Mouse (Mus musculus) mouse embryonic stem cell (cell line): ENCODE data around the gene Spc24.
"Not testable (repeated sequence)": the region's sequence is repeated elsewhere in the genome, so short reads cannot be mapped to it uniquely, and the experiment has no call there.

Experiments used
- in situ Hi-C, 2 experiments: fragments of 300-500 bp; cut with MboI; formaldehyde crosslinking; loops; 1 replicate in 1 of 2; 3 replicates in 1 of 2; pipeline ENCODE4 v1.14.3; 2019 to 2020; ENCODE audit warnings: low sequenced_read_pairs in 2 of 2, low pct_unique_long_range_greater_than_20kb in 1 of 2, mixed read lengths in 1 of 2; ENCODE audit not compliant: unreplicated experiment in 1 of 2

Gene Spc24

DNA sequence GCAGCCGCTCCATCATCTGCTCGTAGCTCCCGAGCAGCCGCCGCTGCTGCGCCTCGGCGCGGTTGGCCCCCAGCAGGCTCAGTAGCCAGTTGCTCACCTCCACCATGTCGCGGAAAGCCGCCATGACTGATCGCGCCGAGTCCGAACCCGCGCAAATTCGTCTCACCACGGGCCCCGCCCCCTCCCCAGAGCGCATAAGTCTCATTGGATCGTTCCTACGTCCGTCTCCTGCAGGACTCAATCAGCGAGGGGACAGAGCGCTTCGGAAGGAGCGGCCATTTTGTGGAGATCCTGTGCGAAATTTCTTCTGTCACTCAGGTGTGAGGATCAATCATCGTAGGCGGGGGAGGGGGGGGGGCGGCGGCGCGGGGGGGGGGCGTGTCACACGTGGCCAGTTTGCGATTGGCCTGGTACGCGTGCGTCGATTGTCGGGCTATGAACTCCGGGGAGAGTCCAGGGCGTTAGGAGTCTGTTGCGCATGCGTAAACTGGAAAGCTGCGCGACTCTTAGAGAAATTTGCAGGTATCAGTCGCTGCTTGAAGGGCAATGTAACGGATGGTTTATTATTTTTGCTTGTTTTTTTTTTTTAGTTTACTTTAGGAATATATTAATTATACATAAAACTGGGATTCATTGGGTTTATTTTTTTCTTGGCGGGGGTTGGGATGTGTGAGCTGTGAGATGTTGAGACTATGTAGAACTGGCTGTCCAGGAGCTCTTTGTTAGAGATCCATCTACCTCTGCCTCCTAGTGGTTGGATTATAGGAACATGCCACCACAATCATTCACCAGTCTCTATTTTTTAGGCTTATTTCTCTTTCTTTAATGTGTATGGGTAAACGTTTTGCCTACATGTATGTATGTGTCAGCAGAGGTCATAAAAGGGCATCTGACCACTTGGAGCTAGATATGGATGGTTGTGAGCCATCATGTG lies at the start of gene Spc24:
Gene Spc24 (minus strand): TSS at position 149 of the 934 bp plus-strand sequence.
- in situ Hi-C loops, result no loop called here

DNA sequence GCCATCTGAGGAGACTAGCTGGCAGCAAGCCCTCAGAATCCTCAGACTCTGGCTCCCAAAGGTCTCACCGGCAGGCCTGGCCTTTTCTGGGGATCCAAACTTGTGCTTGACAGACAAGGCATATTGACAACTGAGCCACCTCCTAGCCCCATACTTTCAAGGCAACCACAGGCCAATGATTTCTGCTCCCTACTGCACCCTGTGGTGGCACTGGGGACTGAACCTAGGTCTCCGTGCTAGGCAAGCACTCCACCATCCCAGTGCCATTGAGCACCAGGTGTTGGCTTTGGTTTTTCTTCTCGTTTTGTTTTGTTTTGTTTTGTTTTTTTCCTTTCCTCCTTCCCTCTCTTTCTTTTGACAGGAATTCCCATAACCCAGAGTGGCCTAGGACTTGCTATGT lies 48.5 kb upstream of the Spc24 start:
- in situ Hi-C loops, result loop anchor here in 1 of 2 experiments (5.0 kb wide), 1 partner anchor 56 kb away; no protein-coding TSS in a partner anchor

GRCm38 (mm10) chr9:21806976-21807375 lies 46.9 kb upstream of the Spc24 start:
- in situ Hi-C loops, result loop anchor here in 1 of 2 experiments (5.0 kb wide), 1 partner anchor 55 kb away; no protein-coding TSS in a partner anchor

DNA sequence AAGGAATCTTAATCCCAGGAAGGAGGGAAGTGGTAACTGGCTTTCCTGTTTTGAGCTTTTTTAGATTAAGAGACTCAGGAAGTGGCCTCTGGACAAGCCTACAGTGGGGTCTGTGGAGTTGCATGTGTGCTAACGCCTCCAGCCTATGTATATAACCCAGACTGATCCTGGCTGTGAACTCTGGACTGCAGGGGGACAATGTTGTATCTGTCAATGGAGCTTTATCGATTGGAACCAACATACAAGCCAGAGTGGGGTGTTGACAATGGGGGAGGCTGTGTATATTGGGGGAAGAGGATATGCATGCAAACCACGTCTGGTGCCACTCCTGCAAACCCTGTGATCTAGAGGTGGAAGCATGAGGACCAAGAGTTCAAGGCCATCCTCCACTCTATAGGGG lies 46.3 kb upstream of the Spc24 start:
- in situ Hi-C loops, result loop anchor here in 1 of 2 experiments (5.0 kb wide), 1 partner anchor 54 kb away; no protein-coding TSS in a partner anchor

GRCm38 (mm10) chr9:21803986-21804644 lies 44.0 kb upstream of the Spc24 start:
- in situ Hi-C loops, result no loop called here

DNA sequence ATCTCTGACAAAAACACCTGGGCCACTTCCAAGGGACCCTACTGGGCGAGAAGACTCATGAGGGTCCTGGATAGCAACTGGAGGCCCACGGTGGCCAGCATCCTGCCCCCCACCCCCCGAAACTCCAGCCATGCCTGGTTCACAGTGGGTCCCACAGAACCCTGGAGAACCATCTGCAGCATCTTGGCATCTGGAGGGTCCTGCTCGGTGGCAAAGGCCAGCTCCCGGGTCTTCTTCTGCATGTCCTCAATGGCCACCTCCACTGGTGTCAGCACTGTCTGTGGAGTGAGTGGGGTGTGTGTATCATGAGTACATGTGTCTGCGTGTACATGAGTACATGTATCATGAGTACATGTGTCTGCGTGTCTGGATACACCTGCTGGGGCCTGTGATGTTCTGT lies 41.5 kb upstream of the Spc24 start:
- in situ Hi-C loops, result no loop called here

DNA sequence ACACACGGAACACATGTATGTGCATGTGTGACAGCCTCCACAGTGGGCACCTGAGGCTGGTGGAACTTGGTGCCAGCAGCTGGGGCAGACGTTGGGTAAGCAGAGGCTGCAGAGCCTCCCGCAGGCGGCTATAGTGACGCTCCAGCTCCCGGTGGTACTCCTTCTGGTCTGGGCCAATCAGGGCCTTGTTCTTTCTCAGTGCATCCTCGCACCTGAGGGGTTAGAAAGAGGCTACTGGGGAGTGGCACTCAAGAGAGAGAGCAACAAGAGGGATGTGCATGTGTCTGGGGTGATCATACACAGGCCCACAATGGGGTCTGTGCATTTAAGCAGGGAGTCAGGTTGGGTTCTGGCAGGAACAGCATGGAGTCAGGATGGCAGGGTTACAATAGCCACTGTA lies 41.0 kb upstream of the Spc24 start:
- in situ Hi-C loops, result no loop called here

DNA sequence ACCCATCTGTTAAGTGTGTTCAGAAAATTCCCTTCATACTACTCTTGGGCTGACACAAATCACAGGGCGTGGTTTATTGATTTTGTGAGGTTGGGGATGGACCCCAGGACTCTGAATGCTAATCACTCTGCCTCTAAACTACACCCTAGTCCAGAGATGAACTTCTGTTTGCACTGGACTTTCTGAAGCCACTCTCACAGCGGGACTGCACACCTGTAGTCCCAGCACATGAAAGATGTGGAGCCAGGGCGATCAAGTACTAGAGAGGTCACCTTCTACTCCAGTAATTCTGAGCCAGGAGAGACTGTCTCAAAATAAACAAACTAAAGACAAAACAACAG lies 38.9 kb upstream of the Spc24 start:
- in situ Hi-C loops, result no loop called here

GRCm38 (mm10) chr9:21798345-21799009 lies 38.4 kb upstream of the Spc24 start, which contains the start of gene Kank2:
Kank2 (minus strand) TSS chr9:21798744.
- in situ Hi-C loops, result no loop called here

GRCm38 (mm10) chr9:21797921-21798344 lies 37.8 kb upstream of the Spc24 start:
- in situ Hi-C loops, result no loop called here

GRCm38 (mm10) chr9:21796919-21797318 lies 36.8 kb upstream of the Spc24 start:
- in situ Hi-C loops, result no loop called here

DNA sequence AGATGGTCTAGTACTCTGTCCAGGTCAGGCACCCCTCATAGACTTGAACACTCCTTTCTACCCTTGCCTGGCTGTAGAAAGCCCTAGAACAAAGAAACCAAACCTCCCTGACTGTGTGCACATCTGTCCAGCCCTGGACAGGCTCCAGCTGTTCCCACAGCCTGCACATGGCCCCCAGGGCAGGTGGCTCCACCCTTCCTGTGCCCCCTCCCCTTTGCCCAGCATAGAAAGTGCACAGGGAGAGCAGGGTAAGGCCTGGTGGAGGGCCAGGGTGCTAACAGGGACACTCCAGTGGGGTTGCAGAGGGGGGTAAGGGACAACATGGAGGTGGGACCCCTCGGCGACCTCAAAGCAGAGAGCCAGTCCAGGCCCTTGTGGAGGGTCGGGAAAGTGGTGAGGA lies 36.2 kb upstream of the Spc24 start:
- in situ Hi-C loops, result no loop called here

GRCm38 (mm10) chr9:21795579-21795978 lies 35.5 kb upstream of the Spc24 start:
- in situ Hi-C loops, result no loop called here

DNA sequence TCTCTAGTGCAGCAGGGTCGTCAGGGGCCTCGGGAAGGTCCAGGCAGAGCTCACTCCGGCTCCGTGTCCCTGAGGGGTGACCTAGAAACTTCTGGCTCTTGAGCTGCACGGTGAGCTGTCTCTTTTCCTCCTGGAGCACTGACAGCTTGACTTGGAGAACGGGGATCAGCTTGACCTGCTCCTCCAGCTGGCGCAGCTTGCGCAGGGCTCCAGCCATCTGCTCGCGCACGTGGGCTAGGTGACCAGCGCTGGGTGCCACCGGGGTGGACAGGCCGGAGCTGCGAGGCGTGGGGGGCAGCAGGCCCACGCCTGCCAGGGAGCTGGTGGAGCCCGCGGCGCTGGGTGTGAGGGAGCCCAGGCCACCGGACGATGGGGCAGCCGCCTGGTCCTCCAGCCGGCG lies 34.8 kb upstream of the Spc24 start:
- in situ Hi-C loops, result no loop called here

DNA sequence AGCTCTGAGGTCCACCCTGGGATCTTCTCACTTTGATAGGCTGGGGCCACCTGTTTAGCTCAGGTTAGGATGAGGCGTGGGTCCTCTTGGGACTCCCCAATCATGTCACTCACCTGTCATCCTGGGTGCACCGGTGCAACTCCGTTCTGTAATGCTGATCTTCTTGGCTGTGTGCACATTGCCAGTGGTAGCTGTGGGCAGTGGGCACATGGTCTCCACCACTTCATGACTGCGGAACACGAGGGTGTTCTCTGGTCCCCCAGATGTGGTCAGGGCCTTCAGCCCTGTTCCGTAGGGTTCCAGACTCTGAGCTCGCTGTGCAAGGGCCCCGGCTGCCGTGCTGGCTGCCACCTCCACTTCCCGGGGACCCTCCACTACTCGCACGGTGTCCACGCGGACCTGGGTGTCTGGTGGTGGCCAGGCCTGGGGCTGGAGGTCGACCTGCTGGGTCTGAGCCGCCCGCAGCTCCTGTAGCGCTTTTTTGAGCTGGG lies 34.3 kb upstream of the Spc24 start:
- in situ Hi-C loops, result no loop called here

DNA sequence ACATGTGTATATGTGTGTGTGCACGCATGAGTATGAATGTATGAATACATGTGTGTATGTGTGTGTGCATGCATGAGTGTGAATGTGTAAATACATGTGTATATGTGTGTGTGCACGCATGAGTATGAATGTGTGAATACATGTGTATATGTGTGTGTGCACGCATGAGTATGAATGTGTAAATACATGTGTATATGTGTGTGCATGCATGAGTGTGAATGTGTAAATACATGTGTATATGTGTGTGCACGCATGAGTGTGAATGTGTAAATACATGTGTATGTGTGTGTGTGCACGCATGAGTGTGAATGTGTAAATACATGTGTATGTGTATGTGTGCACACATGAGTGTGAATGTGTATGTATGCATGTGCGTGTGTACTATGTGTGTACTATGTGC lies 33.4 kb upstream of the Spc24 start:
- in situ Hi-C loops, result not testable (repeated sequence)

- in situ Hi-C loops, result no loop called here
These were observed 32.5 kb upstream of the Spc24 start for GRCm38 (mm10) chr9:21792644-21793043.

DNA sequence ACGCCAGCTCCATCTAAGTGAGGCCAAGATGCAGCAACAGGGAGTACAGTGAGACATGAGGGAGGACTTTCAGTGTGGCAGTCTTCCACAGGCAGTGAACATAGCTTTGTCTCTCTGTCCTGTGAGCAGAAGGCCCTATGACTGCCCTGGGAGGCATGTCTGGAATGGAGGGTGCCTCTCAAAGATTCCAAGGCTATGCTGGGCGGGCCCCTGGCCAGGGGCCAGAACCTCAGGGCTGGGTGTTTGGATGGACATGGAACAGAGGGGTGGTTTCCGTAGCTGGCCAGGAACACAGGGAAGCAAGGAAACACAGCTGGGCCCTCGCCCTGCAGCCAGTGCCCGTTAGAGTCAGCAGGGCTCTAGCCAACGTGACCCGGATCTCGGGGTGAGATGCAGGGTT lies 31.8 kb upstream of the Spc24 start:
- in situ Hi-C loops, result no loop called here

DNA sequence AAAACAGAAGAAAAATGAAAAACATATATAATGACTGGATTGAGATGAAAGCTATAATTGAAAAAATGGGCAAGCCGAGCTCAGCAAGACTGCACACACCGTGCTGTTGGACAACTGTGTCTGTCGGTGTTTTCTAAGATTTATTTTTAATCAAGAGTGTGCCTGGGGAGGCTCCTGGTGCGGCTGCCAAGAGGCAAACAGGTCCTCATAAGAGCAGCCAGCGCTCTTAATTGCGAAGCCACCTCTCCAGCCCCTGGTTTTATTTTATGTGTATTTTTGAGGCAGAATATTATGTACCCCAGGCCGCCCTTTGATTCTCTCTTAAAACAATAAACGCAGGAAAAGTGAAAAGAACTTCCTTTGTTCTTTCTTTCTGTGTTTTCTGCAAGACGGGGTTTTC lies 28.1 kb upstream of the Spc24 start:
- in situ Hi-C loops, result no loop called here
